Mouse (Mus musculus) embryonic facial prominence, embryonic 10.5 days (tissue): ENCODE results near the gene Tnfrsf22. TPM values are rescaled to one million over a fixed set of nuclear protein-coding genes. Genes with fewer than 3 reads are reported as not detected.

Experiments
- DNase-seq: peaks from one replicate; pipeline ENCODE4 v3.0.0-alpha.2; 2017; ENCODE audit warnings: low spot score
- H3K27ac ChIP-seq: fragments of 300-500 bp; sonication (generic); replicated peaks from 2 replicates; pipeline ENCODE4 v1.5.1; 2016; ENCODE audit warnings: mild to moderate bottlenecking
- H3K27me3 ChIP-seq: fragments of 300-500 bp; sonication (generic); replicated peaks from 2 replicates; pipeline ENCODE4 v1.6.1; 2016; ENCODE audit warnings: low read depth, mild to moderate bottlenecking; ENCODE audit not compliant: poor library complexity, severe bottlenecking
- H3K36me3 ChIP-seq: fragments of 300-500 bp; sonication (generic); replicated peaks from 2 replicates; pipeline ENCODE4 v1.6.1; 2016; ENCODE audit warnings: mild to moderate bottlenecking, moderate library complexity
- H3K4me1 ChIP-seq: fragments of 300-500 bp; sonication (generic); 2 replicates; pipeline ENCODE4 v1.6.1; 2016
- H3K4me3 ChIP-seq: fragments of 300-500 bp; sonication (generic); 2 replicates; pipeline ENCODE4 v1.5.1; 2016; ENCODE audit warnings: mild to moderate bottlenecking, moderate library complexity
- H3K9me3 ChIP-seq: fragments of 300-500 bp; sonication (generic); 2 replicates; pipeline ENCODE4 v1.6.1; 2016; ENCODE audit warnings: mild to moderate bottlenecking
- WGBS: fragments of 180-500 bp; shearing (Covaris S2); methylation state at CpG from one replicate; pipeline ENCODE4 v1.1.7; 2016; 5-methylcytosine and 5-hydroxymethylcytosine counted together
- polyA plus RNA-seq: library from polyadenylated mRNA; unstranded; fragments of >200 nt; fragmentation: Nextera tagmentation; extraction: Ambion mirVana; gene quantifications from 2 replicates; pipeline ENCODE4 v1.2.1, GENCODE M21; 2016

Tnfrsf22 gene
- polyA plus RNA-seq, 1 experiment from 2014 or later, result 12.2 TPM

DNA sequence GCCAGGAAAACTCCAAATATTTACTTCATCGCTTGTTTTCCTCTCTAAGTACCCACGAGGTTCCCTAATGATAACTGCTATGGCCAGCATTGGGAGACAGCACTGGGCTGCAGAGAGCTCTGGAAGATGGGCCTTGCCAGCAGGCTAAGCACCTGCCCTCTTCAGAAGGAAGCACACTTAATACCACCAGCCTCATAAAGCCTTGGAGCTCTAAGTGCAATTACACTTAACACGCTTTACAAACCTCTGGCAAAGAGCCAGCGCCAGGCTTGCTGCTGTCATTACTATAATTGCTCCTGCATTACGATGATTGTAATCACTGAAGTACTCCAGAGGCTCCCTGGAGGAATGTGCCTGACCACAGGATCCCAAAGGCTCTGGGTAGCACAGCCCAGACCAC lies 54.6 kb downstream of the Tnfrsf22 start:
- H3K9me3 ChIP-seq, result no peaks in the 10 kb centered on the region
- no peaks in the 10 kb centered on the region for H3K27me3 ChIP-seq
- H3K4me1 ChIP-seq, result peaks cover 15% of the 10 kb centered on the region
- no peak for DNase-seq
- peaks cover 63% of the 10 kb centered on the region for H3K36me3 ChIP-seq
- no peak overlapping the region for H3K4me3 ChIP-seq
- WGBS, result 82% methylated on average over 5 of the region's 5 CpGs
- H3K27ac ChIP-seq, result no peak overlapping the region

DNA sequence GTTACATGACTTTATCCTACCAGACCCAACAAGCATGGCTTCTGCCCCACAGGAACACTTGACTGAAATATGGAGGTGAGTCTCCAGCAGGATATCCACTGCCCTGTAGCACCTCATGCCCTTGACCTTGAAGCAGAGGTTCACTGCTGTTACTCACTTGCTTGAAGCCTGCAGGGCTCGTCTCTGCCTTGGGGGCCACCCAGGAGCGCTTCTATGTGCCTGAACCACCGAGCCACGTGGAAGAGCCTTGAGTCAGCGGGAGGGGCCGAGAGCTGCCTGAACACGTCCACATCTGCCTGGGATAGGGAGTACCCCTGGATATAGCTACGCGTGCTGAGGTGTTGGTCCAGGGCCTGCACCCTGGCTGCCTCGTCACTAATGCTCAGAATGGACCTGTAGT lies 57.2 kb downstream of the Tnfrsf22 start:
- Histone ChIP-seq H3K27ac (no peak overlapping the region), H3K36me3 (peaks cover 86% of the 10 kb centered on the region)
- WGBS, result 87% methylated on average over 10 of the region's 10 CpGs

DNA sequence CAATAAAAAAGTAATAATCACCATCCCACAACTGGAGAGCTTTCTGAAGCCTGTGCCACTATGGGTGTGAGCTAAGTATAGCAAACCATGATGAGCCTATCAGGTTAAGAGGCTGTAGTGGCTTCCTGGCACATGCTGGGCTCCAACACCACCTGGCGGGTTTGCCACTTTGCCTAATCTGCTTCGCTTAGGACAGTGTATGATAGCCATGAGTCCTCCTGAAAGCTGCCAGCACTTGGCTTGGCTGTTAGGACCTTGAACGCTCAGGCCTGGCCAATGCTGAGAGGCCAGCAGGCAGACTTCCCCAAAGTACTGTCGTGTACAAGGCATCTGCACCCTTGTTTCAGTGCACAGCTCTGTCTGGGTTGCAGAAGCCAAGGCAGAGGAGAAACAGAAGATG lies 61.5 kb downstream of the Tnfrsf22 start:
- no peak overlapping the region for H3K4me3 ChIP-seq
- peaks cover 99% of the 10 kb centered on the region for H3K36me3 ChIP-seq
- no peak for DNase-seq
- no peaks in the 10 kb centered on the region for H3K9me3 ChIP-seq
- no peaks in the 10 kb centered on the region for H3K27me3 ChIP-seq
- no peaks in the 10 kb centered on the region for H3K4me1 ChIP-seq
- H3K27ac ChIP-seq, result no peak overlapping the region
- 90% methylated on average over 4 of the region's 4 CpGs for WGBS

More for the DNA sequence above, 57.2 kb downstream of the Tnfrsf22 start:
- H3K9me3 ChIP-seq, result no peaks in the 10 kb centered on the region
- no peaks in the 10 kb centered on the region for H3K27me3 ChIP-seq
- no peak overlapping the region for H3K4me3 ChIP-seq
- peaks cover 5% of the 10 kb centered on the region for H3K4me1 ChIP-seq
- DNase-seq, result no peak

DNA sequence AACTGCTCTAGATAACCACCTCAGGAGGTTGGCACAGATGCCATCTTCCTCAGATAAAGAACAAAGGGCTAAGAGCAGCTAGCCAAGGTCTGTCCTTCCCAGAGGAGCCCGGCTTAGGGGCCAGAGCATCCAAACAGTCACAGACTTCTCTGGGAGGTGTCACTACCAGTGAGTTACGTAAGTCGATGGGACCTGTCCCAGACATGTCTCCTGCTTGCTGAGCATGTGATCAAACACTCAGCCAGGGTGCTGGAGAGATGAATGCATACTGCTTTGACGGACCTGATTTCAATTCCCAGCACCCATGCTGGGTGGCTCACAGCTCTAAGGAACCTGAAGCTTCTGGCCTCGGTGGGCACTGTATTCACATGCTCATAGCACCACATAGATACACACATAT lies 61.9 kb downstream of the Tnfrsf22 start:
- Histone ChIP-seq H3K27me3 (no peaks in the 10 kb centered on the region), H3K4me3 (no peak overlapping the region), H3K27ac (no peak overlapping the region), H3K9me3 (no peaks in the 10 kb centered on the region), H3K4me1 (no peaks in the 10 kb centered on the region), H3K36me3 (peaks cover 99% of the 10 kb centered on the region)
- no peak for DNase-seq
- WGBS, result 86% methylated on average over 5 of the region's 5 CpGs

Other genes with a start within 250 kb of the Tnfrsf22 start
- gene Cdkn1c, start 188.6 kb downstream of the Tnfrsf22 start, polyA plus RNA-seq, result 355 and 407 TPM in 2 replicates
- gene Slc22a18, start 175.9 kb downstream of the Tnfrsf22 start, polyA plus RNA-seq, result 0.26 and 0.96 TPM in 2 replicates
- gene Phlda2, start 146.5 kb downstream of the Tnfrsf22 start, polyA plus RNA-seq, result 2.7 and 2.9 TPM in 2 replicates
- gene Nap1l4, start 100.6 kb downstream of the Tnfrsf22 start, polyA plus RNA-seq, result 377 and 391 TPM in 2 replicates
- 79.5 and 80.7 TPM in 2 replicates for gene Cars, start 49.6 kb downstream of the Tnfrsf22 start, polyA plus RNA-seq
- gene Tnfrsf26, start 20.9 kb downstream of the Tnfrsf22 start, polyA plus RNA-seq, result 0.17 and 0.30 TPM in 2 replicates
- 0.35 and 0.65 TPM in 2 replicates for gene Tnfrsf23, start 36.2 kb upstream of the Tnfrsf22 start, polyA plus RNA-seq
- 15.8 and 16.8 TPM in 2 replicates for gene Osbpl5, start 107.3 kb upstream of the Tnfrsf22 start, polyA plus RNA-seq
- not detected in 2 replicates for gene Mrgprg, start 117.3 kb upstream of the Tnfrsf22 start, polyA plus RNA-seq
- 1.8 TPM in 2 replicates for gene Mrgpre, start 134.8 kb upstream of the Tnfrsf22 start, polyA plus RNA-seq
- gene Nadsyn1, start 173.2 kb upstream of the Tnfrsf22 start, polyA plus RNA-seq, result 7.7 and 10.0 TPM in 2 replicates
- 68.3 and 79.2 TPM in 2 replicates for gene Dhcr7, start 173.5 kb upstream of the Tnfrsf22 start, polyA plus RNA-seq
- gene Gm498, start 217.2 kb upstream of the Tnfrsf22 start, polyA plus RNA-seq, result not detected in 2 replicates